Mouse (Mus musculus) hindbrain, embryonic 15.5 days (tissue): ENCODE measurements around the gene Srebf2. TPM values are rescaled to one million over a fixed set of nuclear protein-coding genes. Genes with fewer than 3 reads are reported as not detected.
A peak's percentile ranks its signal among the peaks of the same experiment; 100 is the strongest.

ENCODE experiments used
- ATAC-seq: fragments of 200-750 bp; cut with Nextera tagmentation; 2 replicates; pipeline ENCODE4 v1.8.0; 2017; ENCODE audit warnings: low read depth, moderate number of reproducible peaks, moderate TSS enrichment; ENCODE audit not compliant: low FRiP score
- H3K27ac ChIP-seq: fragments of 300-500 bp; sonication (generic); replicated peaks from 2 replicates; pipeline ENCODE4 v1.5.1; 2015; ENCODE audit warnings: mild to moderate bottlenecking, inconsistent platforms
- H3K27me3 ChIP-seq: fragments of 300-500 bp; sonication (generic); 2 replicates; pipeline ENCODE4 v1.6.1; 2015; ENCODE audit warnings: control low read depth, inconsistent platforms
- H3K36me3 ChIP-seq: fragments of 300-500 bp; sonication (generic); 2 replicates; pipeline ENCODE4 v1.6.1; 2015; ENCODE audit warnings: control low read depth, inconsistent platforms
- H3K4me1 ChIP-seq: fragments of 300-500 bp; sonication (generic); replicated peaks from 2 replicates; pipeline ENCODE4 v1.6.1; 2015; ENCODE audit warnings: control low read depth, inconsistent platforms
- H3K4me2 ChIP-seq: fragments of 300-500 bp; sonication (generic); 2 replicates; pipeline ENCODE4 v1.6.1; 2015; ENCODE audit warnings: moderate library complexity, mild to moderate bottlenecking, inconsistent platforms
- H3K4me3 ChIP-seq: fragments of 300-500 bp; sonication (generic); 2 replicates; pipeline ENCODE4 v1.5.1; 2015; ENCODE audit warnings: mild to moderate bottlenecking, inconsistent platforms
- H3K9ac ChIP-seq: fragments of 300-500 bp; sonication (generic); 2 replicates; pipeline ENCODE4 v1.6.1; 2015; ENCODE audit warnings: inconsistent platforms
- H3K9me3 ChIP-seq: fragments of 300-500 bp; sonication (generic); 2 replicates; pipeline ENCODE4 v1.6.1; 2016; ENCODE audit warnings: control low read depth, inconsistent platforms
- WGBS: fragments of 180-500 bp; shearing (Covaris S2); methylation state at CpG from one replicate; pipeline ENCODE4 v1.1.7; 2015; 5-methylcytosine and 5-hydroxymethylcytosine counted together
- polyA plus RNA-seq: library from polyadenylated mRNA; unstranded; fragments of >200 nt; fragmentation: Nextera tagmentation; extraction: Ambion mirVana; gene quantifications from 2 replicates; pipeline ENCODE4 v1.2.1, GENCODE M21; 2015

The Srebf2 gene
- polyA plus RNA-seq, 1 experiment from 2014 or later = 209 TPM

DNA sequence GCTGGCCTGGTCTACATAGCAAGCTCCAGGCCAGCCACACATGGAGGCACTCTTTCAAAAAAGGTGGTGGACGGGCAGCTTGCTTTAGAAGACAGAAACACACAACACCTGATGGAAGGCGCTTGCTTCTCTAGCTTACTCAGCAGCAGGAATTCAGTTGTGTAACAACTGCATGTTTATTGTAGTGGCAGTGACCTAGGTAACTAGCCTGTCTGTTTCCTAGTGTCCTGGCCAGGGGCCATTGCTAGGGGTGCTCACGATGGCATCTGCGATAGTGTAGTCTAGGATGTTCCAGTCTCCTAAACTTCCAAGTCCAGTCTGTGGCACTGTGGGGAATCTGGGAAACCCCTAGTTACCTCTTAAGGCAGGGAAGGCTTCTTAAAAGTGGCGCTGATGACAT is 2.8 kb upstream of the Srebf2 start:
- Histone ChIP-seq H3K4me1 (peaks cover 28% of the 10 kb centered on the region), H3K4me2 (no peak overlapping the region), H3K36me3 (no peaks in the 10 kb centered on the region), H3K9me3 (no peaks in the 10 kb centered on the region), H3K27me3 (no peaks in the 10 kb centered on the region), H3K4me3 (no peak overlapping the region), H3K27ac (peak overlapping the region; percentile 98; the same call in 1 of the 2 replicates), H3K9ac (no peak overlapping the region)
- ATAC-seq = no peak
- WGBS = 74% methylated on average over 5 of the region's 5 CpGs

DNA sequence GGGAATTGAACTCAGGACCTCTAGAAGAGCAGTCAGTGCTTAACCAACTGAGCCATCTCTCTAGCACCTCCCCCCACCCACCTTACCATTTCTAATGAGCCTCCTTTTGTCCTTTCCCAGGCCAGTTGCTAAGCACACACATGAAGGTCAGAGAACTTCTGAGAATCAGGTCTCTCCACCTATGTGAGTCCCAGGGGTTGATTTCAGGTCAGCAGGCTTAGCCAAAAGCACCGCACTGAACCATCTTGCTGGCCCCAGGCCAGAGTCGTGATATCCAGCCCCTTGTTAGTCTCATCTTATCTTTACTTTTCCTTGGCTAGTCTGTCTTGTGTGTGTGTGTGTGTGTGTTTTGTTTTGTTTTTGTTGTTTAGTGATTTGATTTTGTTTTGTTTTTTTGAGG is 1.6 kb upstream of the Srebf2 start:
- Histone ChIP-seq H3K27ac (peak overlapping the region; percentile 98), H3K9me3 (no peaks in the 10 kb centered on the region), H3K27me3 (no peaks in the 10 kb centered on the region), H3K36me3 (no peaks in the 10 kb centered on the region), H3K4me1 (peaks cover 40% of the 10 kb centered on the region), H3K4me2 (no peak overlapping the region), H3K4me3 (no peak overlapping the region), H3K9ac (no peak overlapping the region)
- WGBS = 48% methylated on average over 2 of the region's 2 CpGs
- no peak for ATAC-seq

DNA sequence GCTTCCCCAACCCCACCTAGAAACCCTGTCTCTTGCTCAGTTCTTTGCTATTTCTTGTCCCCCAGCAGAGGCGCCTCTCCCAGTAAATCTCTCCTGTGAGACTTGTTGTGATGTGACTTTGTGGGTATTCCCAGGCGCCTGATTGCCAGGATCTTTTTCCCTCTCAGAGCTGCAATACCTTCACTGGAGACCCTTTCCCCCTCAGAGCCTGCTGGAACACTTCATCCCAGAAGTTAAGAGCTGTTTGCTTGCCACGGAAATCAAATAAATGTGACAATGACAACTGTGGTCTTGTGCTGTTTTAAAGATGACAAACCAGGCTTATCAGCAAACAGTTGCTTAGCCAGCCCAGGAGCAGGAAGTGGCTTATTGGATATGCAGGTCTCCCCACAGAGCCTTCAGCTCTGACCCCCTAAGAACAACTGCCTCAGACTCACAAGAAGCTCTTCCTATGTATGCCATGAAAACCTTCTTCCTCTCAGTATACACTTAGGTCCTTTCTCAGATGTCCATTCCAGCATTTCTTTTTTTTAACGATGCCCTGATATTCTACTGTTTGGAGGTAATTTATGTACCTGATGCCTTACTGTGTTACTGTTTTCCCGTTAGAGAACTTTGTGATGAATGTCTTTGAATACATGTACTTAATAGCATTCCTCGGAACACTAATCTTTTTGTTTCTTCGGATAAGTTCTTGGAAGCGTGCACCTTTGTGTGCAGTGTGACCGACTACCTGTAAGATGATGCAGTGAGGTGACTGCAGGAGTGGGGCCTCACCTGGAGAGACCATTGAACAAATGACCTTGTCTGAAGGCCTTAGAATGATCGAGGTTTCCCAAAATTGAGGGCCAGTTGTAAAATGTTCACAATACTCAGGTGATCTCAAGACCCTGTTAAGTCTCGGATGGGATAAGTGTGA is 871 bp upstream of the Srebf2 start:
- Histone ChIP-seq H3K27me3 (no peaks in the 10 kb centered on the region), H3K4me1 (peaks cover 45% of the 10 kb centered on the region), H3K27ac (peak overlapping the region; percentile 98), H3K36me3 (no peaks in the 10 kb centered on the region; the same call in 1 of the 2 replicates), H3K9me3 (no peaks in the 10 kb centered on the region), H3K9ac (no peak overlapping the region), H3K4me3 (peak overlapping the region; percentile 88), H3K4me2 (peak overlapping the region; percentile 48)
- no peak for ATAC-seq
- 10% methylated on average over 11 of the region's 11 CpGs for WGBS

DNA sequence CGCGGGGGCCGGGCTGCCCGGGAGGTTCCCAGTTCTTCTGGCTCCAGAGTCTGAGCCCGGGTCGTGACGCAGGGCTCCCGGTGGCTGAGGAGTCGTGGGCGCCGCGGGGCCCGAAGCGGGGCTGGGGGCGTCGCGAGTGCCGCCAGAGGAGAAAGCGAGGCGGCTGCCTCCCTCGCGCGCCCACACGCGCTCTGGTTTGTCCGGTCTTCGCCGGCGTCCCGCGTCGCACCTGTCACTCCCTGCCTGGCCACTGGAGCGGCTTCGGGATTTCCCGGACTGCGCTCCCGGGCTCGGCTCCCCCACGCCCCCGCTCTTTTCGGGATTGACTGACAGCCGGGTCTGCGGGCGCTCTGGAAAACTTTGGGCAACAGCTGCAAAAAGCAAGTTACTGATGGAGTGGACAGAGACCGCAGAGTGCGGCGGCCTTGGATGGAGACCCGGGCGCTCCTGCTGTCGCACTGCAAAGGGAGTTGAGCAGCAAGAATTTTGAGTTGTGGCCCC is 680 bp downstream of the Srebf2 start:
- H3K9me3 ChIP-seq = no peaks in the 10 kb centered on the region
- peaks cover 53% of the 10 kb centered on the region for H3K4me1 ChIP-seq
- peak; percentile 1; the same call in 1 of the 2 replicates for ATAC-seq
- peak overlapping the region; percentile 88 for H3K4me3 ChIP-seq
- peak overlapping the region; percentile 98 for H3K27ac ChIP-seq
- no peaks in the 10 kb centered on the region; the same call in 1 of the 2 replicates for H3K36me3 ChIP-seq
- WGBS = under 1% methylated on average over 48 of the region's 50 CpGs
- H3K4me2 ChIP-seq = peak overlapping the region; percentile 89
- no peaks in the 10 kb centered on the region for H3K27me3 ChIP-seq
- H3K9ac ChIP-seq = peak overlapping the region; percentile 77

DNA sequence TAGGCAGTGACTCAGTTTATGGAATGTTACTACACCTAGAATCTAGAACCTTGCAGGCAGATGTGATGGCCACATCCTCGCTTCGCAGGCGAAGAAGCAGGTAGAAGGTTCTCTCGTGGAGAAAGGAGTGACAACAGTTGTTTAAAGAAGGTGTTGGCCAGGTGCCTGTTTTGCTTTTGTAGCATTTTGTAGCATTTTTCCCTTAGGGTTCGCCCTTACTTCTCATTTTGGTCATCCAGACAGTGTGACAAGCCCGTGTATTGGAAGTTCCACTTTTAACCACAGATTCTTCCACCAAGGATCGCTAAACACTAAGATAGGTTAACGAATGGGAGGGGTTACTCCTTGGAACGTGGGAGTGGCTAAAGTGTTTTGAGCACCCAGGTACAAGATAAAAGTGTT is 1.5 kb downstream of the Srebf2 start:
- H3K4me3 ChIP-seq = peak overlapping the region; percentile 88
- H3K27ac ChIP-seq = peak overlapping the region; percentile 98
- WGBS = 22% methylated on average over 9 of the region's 9 CpGs
- H3K36me3 ChIP-seq = no peaks in the 10 kb centered on the region; the same call in 1 of the 2 replicates
- H3K9ac ChIP-seq = peak overlapping the region; percentile 77
- ATAC-seq = no peak
- no peaks in the 10 kb centered on the region for H3K27me3 ChIP-seq
- H3K9me3 ChIP-seq = no peaks in the 10 kb centered on the region
- peak overlapping the region; percentile 89 for H3K4me2 ChIP-seq
- H3K4me1 ChIP-seq = peaks cover 56% of the 10 kb centered on the region

GRCm38 (mm10) chr15:82150042-82150441 is 3.1 kb downstream of the Srebf2 start:
- Histone ChIP-seq H3K4me1 (peaks cover 57% of the 10 kb centered on the region), H3K9ac (no peak overlapping the region), H3K27me3 (no peaks in the 10 kb centered on the region), H3K9me3 (no peaks in the 10 kb centered on the region), H3K27ac (no peak overlapping the region), H3K4me2 (peak overlapping the region; percentile 89; the same call in 1 of the 2 replicates), H3K36me3 (no peaks in the 10 kb centered on the region; the same call in 1 of the 2 replicates), H3K4me3 (no peak overlapping the region)
- no peak for ATAC-seq

DNA sequence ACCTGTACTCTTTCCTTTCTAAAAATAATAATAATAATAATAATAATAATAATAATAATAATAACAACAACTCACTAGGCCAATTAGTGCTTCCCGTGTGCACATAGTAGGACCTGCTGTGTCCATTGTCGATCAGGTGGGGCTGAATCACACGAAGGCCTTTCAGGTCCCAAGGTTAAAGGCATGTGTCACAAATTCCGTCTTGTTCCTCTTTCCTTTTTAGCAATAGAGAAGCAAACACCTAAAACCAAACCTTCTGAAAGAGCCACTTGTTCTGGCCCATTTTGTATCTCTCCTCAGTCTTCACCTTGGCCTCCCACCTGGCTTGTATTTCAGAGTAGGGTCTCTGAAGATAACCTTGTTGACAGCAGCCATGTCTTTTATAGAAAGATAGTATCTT is 4.2 kb downstream of the Srebf2 start:
- WGBS = 95% methylated on average over 4 of the region's 4 CpGs
- Histone ChIP-seq H3K27ac (no peak overlapping the region), H3K36me3 (no peaks in the 10 kb centered on the region; the same call in 1 of the 2 replicates), H3K27me3 (no peaks in the 10 kb centered on the region), H3K4me3 (no peak overlapping the region), H3K9me3 (no peaks in the 10 kb centered on the region), H3K9ac (no peak overlapping the region), H3K4me2 (no peak overlapping the region), H3K4me1 (peaks cover 49% of the 10 kb centered on the region)
- no peak for ATAC-seq

DNA sequence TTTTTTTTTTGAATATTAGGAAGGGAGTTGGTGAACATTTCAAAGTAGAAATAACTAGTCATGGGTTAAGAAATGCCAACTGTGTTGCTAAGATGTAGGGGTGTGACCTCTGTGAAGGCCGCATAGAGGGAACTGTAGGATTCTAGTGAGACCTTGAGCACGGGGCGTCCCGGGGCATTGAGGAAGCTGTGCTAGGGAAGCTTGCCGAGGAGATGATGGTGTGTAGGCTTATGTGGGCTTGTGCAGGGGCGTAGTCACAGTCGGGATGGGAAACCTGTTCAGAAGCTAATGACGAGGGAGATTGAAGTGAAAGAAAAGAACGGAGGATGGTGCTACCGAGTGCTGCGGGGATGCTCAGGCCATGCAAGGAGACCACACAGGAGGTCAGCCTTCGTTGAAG is 5.0 kb downstream of the Srebf2 start:
- no peak overlapping the region for H3K27ac ChIP-seq
- no peak overlapping the region for H3K4me3 ChIP-seq
- no peak overlapping the region for H3K9ac ChIP-seq
- H3K4me1 ChIP-seq = peaks cover 45% of the 10 kb centered on the region
- no peak overlapping the region for H3K4me2 ChIP-seq
- H3K27me3 ChIP-seq = no peaks in the 10 kb centered on the region
- no peaks in the 10 kb centered on the region; the same call in 1 of the 2 replicates for H3K36me3 ChIP-seq
- no peaks in the 10 kb centered on the region for H3K9me3 ChIP-seq
- no peak for ATAC-seq
- 84% methylated on average over 12 of the region's 12 CpGs for WGBS

DNA sequence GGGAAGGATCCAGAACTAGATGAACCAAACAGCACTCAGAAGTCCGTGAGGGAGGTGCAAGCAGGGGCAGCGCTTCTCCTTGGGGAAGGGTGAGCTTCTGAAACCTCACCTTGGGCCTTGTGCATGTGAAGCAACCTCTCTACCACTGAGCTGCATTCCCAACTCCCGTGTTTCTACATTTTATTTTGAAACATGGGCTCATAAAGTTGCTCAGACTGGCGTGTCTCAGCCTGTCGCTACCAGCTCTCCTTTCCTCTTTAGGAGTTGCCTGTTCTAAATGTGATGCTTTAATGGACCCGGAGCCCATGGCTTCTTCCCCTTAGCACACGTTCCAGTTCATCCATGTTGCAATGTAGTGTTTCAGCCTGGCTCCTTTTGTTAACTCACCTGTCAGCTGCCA is 5.5 kb downstream of the Srebf2 start:
- whole genome bisulfite sequencing = 91% methylated on average over 7 of the region's 7 CpGs
- Histone ChIP-seq H3K4me2 (no peak overlapping the region), H3K27me3 (no peaks in the 10 kb centered on the region), H3K4me1 (peaks cover 45% of the 10 kb centered on the region), H3K9ac (no peak overlapping the region), H3K4me3 (no peak overlapping the region), H3K9me3 (no peaks in the 10 kb centered on the region), H3K36me3 (no peaks in the 10 kb centered on the region; the same call in 1 of the 2 replicates), H3K27ac (no peak overlapping the region)
- ATAC-seq = no peak

DNA sequence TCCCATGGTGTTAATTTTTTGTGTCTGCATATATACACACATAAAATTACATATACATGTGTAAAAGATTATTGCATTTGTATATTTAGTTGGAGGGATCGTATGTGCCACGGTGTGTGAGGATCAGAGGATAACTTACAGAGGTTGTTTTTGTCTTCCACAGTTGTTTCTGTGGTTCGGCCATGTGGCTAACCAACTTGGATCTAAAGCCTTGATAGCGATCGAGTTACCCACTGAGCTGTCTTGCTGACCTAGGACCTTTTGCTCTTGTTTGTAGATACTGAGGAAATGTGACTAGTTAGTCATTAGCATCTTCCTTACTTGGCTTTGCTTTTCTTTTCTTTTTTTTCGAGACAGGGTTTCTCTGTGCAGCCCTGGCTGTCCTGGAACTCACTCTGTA is 9.3 kb downstream of the Srebf2 start:
- H3K4me2 ChIP-seq = no peak overlapping the region
- peaks cover 45% of the 10 kb centered on the region for H3K4me1 ChIP-seq
- no peak overlapping the region for H3K9ac ChIP-seq
- no peaks in the 10 kb centered on the region for H3K9me3 ChIP-seq
- no peaks in the 10 kb centered on the region for H3K27me3 ChIP-seq
- no peaks in the 10 kb centered on the region; the same call in 1 of the 2 replicates for H3K36me3 ChIP-seq
- H3K27ac ChIP-seq = no peak overlapping the region
- 95% methylated on average over 6 of the region's 6 CpGs for WGBS
- no peak overlapping the region for H3K4me3 ChIP-seq
- no peak for ATAC-seq

GRCm38 (mm10) chr15:82156902-82157301 is 9.9 kb downstream of the Srebf2 start:
- WGBS = 72% methylated on average over 10 of the region's 10 CpGs
- Histone ChIP-seq H3K4me3 (no peak overlapping the region), H3K4me1 (peaks cover 45% of the 10 kb centered on the region), H3K36me3 (no peaks in the 10 kb centered on the region), H3K9ac (no peak overlapping the region), H3K4me2 (no peak overlapping the region), H3K27ac (no peak overlapping the region), H3K9me3 (no peaks in the 10 kb centered on the region), H3K27me3 (no peaks in the 10 kb centered on the region)
- no peak for ATAC-seq

- Histone ChIP-seq H3K27ac (no peak overlapping the region; the same call in 1 of the 2 replicates), H3K4me3 (no peak overlapping the region), H3K27me3 (no peaks in the 10 kb centered on the region), H3K9me3 (no peaks in the 10 kb centered on the region), H3K4me2 (no peak overlapping the region), H3K9ac (no peak overlapping the region), H3K4me1 (peaks cover 35% of the 10 kb centered on the region), H3K36me3 (no peaks in the 10 kb centered on the region)
- no peak for ATAC-seq
- WGBS = 66% methylated on average over 17 of the region's 17 CpGs
Observed at GRCm38 (mm10) chr15:82158243-82159035, 11.5 kb downstream of the Srebf2 start.
